Mouse (Mus musculus): ENCODE data around the gene Spz1.

GRCm38 (mm10) chr13:92547093-92547492 lies 28.9 kb downstream of the Spz1 start:
- TF ChIP-seq CTCF (IDR thresholded peaks at IDR 0.05; ENCODE audit: extremely low read depth, insufficient read length, insufficient replicate concordance, low read depth, low read length), result no peak
- TF ChIP-seq POLR2A (IDR thresholded peaks at IDR 0.05; ENCODE audit: low read depth, low read length), result no peak
